Mouse (Mus musculus) intestine, embryonic 14.5 days (tissue): ENCODE measurements around the gene Pigx. TPM values are rescaled to one million over a fixed set of nuclear protein-coding genes. Genes with fewer than 3 reads are reported as not detected.
"Not testable (repeated sequence)": the region's sequence is repeated elsewhere in the genome, so short reads cannot be mapped to it uniquely, and the experiment has no call there.

Experiments
- ATAC-seq: fragments of 200-750 bp; cut with Nextera tagmentation; replicated peaks from 2 replicates; pipeline ENCODE4 v1.8.0; 2017; ENCODE audit warnings: low read depth, moderate number of reproducible peaks, moderate TSS enrichment, moderate library complexity; ENCODE audit not compliant: low FRiP score, low TSS enrichment
- DNase-seq: peaks from one replicate; pipeline ENCODE4 v3.0.0-alpha.2; 2018; ENCODE audit warnings: low spot score
- H3K27ac ChIP-seq: fragments of 300-500 bp; sonication (generic); 2 replicates; pipeline ENCODE4 v1.5.1; 2014; ENCODE audit warnings: low read depth, mild to moderate bottlenecking, control low read depth
- H3K27me3 ChIP-seq: fragments of 300-500 bp; sonication (generic); replicated peaks from 2 replicates; pipeline ENCODE4 v1.6.1; 2014; ENCODE audit warnings: low read length, control low read depth; ENCODE audit not compliant: control insufficient read depth, insufficient read depth
- H3K36me3 ChIP-seq: fragments of 300-500 bp; sonication (generic); 2 replicates; pipeline ENCODE4 v1.6.1; 2014; ENCODE audit warnings: low read length, control low read depth; ENCODE audit not compliant: control insufficient read depth, insufficient read depth
- H3K4me1 ChIP-seq: fragments of 300-500 bp; sonication (generic); replicated peaks from 2 replicates; pipeline ENCODE4 v1.6.1; 2014; ENCODE audit warnings: low read length, control low read depth, mixed read lengths; ENCODE audit not compliant: control insufficient read depth, insufficient read depth
- H3K4me2 ChIP-seq: fragments of 300-500 bp; sonication (generic); 2 replicates; pipeline ENCODE4 v1.6.1; 2014; ENCODE audit warnings: low read length
- H3K4me3 ChIP-seq: fragments of 300-500 bp; sonication (generic); 2 replicates; pipeline ENCODE4 v1.5.1; 2014; ENCODE audit warnings: low read depth, low read length, control low read depth, mixed read lengths
- H3K9ac ChIP-seq: fragments of 300-500 bp; sonication (generic); 2 replicates; pipeline ENCODE4 v1.6.1; 2014; ENCODE audit warnings: mild to moderate bottlenecking, low read length
- H3K9me3 ChIP-seq: fragments of 300-500 bp; sonication (generic); 2 replicates; pipeline ENCODE4 v1.6.1; 2016; ENCODE audit warnings: low read length, control low read depth; ENCODE audit not compliant: control insufficient read depth
- WGBS: fragments of 180-500 bp; shearing (Covaris S2); extraction: QIAGEN DNeasy Blood & Tissue Kit; methylation state at CpG from one replicate; pipeline ENCODE4 v1.1.7; 2014; 5-methylcytosine and 5-hydroxymethylcytosine counted together
- polyA plus RNA-seq: library from polyadenylated mRNA; unstranded; fragments of >200 nt; fragmentation: Nextera tagmentation; extraction: Ambion mirVana; gene quantifications from 2 replicates; pipeline ENCODE4 v1.2.1, GENCODE M21; 2014

Gene Pigx
- polyA plus RNA-seq, 1 experiment from 2014 or later, result 122 TPM

- DNase-seq, result no peak
- no peak overlapping the region for H3K4me3 ChIP-seq
- H3K4me2 ChIP-seq, result no peak overlapping the region
- peaks cover 33% of the 10 kb centered on the region for H3K36me3 ChIP-seq
- H3K27ac ChIP-seq, result no peak overlapping the region
- no peaks in the 10 kb centered on the region for H3K27me3 ChIP-seq
- no peaks in the 10 kb centered on the region for H3K9me3 ChIP-seq
- WGBS, result 90% methylated on average over 13 of the region's 13 CpGs
- ATAC-seq, result no peak
- H3K4me1 ChIP-seq, result peaks cover 12% of the 10 kb centered on the region
- no peak overlapping the region for H3K9ac ChIP-seq
Observed at GRCm38 (mm10) chr16:32102295-32102694, 2.8 kb upstream of the Pigx start.

- peak overlapping the region; percentile 77 for H3K9ac ChIP-seq
- H3K4me1 ChIP-seq, result peaks cover 12% of the 10 kb centered on the region
- ATAC-seq (peak; percentile 69), DNase-seq (no peak)
- H3K36me3 ChIP-seq, result peaks cover 28% of the 10 kb centered on the region
- peak overlapping the region; percentile 66 for H3K27ac ChIP-seq
- H3K9me3 ChIP-seq, result no peaks in the 10 kb centered on the region
- peak overlapping the region; percentile 72 for H3K4me3 ChIP-seq
- H3K27me3 ChIP-seq, result no peaks in the 10 kb centered on the region
- under 1% methylated on average over 39 of the region's 39 CpGs for WGBS
- H3K4me2 ChIP-seq, result peak overlapping the region; percentile 79
Observed at GRCm38 (mm10) chr16:32098897-32099637, 473 bp downstream of the Pigx start.

GRCm38 (mm10) chr16:32097757-32098156, 1.8 kb downstream of the Pigx start:
- DNase-seq, H3K27me3 ChIP-seq, ATAC-seq, H3K4me2 ChIP-seq, H3K9me3 ChIP-seq, H3K4me3 ChIP-seq, H3K27ac ChIP-seq, H3K9ac ChIP-seq: not testable (repeated sequence)
- Histone ChIP-seq H3K4me1 (peaks cover 12% of the 10 kb centered on the region), H3K36me3 (peaks cover 15% of the 10 kb centered on the region; the same call in 1 of the 2 replicates)
- 77% methylated on average over 2 of the region's 2 CpGs for WGBS

- peaks cover 65% of the 10 kb centered on the region for H3K36me3 ChIP-seq
- DNase-seq, result no peak
- no peaks in the 10 kb centered on the region for H3K9me3 ChIP-seq
- no peaks in the 10 kb centered on the region for H3K4me1 ChIP-seq
- no peak for ATAC-seq
- H3K4me2 ChIP-seq, result no peak overlapping the region
- H3K27me3 ChIP-seq, result no peaks in the 10 kb centered on the region
- no peak overlapping the region for H3K4me3 ChIP-seq
- H3K9ac ChIP-seq, result no peak overlapping the region
- no peak overlapping the region for H3K27ac ChIP-seq
- 95% methylated on average over 7 of the region's 7 CpGs for WGBS
Observed at GRCm38 (mm10) chr16:32091466-32091865, 8.1 kb downstream of the Pigx start.

GRCm38 (mm10) chr16:32087629-32088443, 11.7 kb downstream of the Pigx start:
- H3K36me3 ChIP-seq, result peaks cover 82% of the 10 kb centered on the region
- H3K9me3 ChIP-seq, result no peaks in the 10 kb centered on the region
- no peak overlapping the region for H3K9ac ChIP-seq
- H3K4me3 ChIP-seq, result no peak overlapping the region
- H3K27me3 ChIP-seq, result no peaks in the 10 kb centered on the region
- ATAC-seq (0 out of 2 replicates have a peak, but pooled peaks have one; percentile 60), DNase-seq (no peak)
- no peak overlapping the region for H3K4me2 ChIP-seq
- H3K4me1 ChIP-seq, result no peaks in the 10 kb centered on the region
- peak overlapping the region; percentile 12; the same call in 1 of the 2 replicates for H3K27ac ChIP-seq
- WGBS, result 70% methylated on average over 17 of the region's 17 CpGs

GRCm38 (mm10) chr16:32078991-32079511, 20.5 kb downstream of the Pigx start, which contains the start of gene Pak2:
Gene Pak2, minus strand, starts transcription at chr16:32079342.
- Histone ChIP-seq H3K27me3 (no peaks in the 10 kb centered on the region), H3K4me3 (peak within 1 kb of the TSS; percentile 94), H3K9ac (peak within 1 kb of the TSS; percentile 97)

GRCm38 (mm10) chr16:32078408-32078990, 21.0 kb downstream of the Pigx start:
- Histone ChIP-seq H3K9ac (peak overlapping the region; percentile 97), H3K27ac (peak overlapping the region; percentile 94), H3K9me3 (no peaks in the 10 kb centered on the region), H3K36me3 (0 out of 2 replicates have a peak, but pooled peaks cover 3% of the 10 kb centered on the region), H3K4me2 (peak overlapping the region; percentile 70), H3K4me3 (peak overlapping the region; percentile 94), H3K27me3 (no peaks in the 10 kb centered on the region), H3K4me1 (peaks cover 11% of the 10 kb centered on the region)
- ATAC-seq (no peak), DNase-seq (peak; percentile 81)
- WGBS, result 0% methylated on average over 23 of the region's 30 CpGs

More at GRCm38 (mm10) chr16:32078991-32079511, 20.5 kb downstream of the Pigx start, which contains the start of gene Pak2:
- Histone ChIP-seq H3K36me3 (peaks cover 6% of the 10 kb centered on the region; the same call in 1 of the 2 replicates), H3K9me3 (no peaks in the 10 kb centered on the region), H3K4me2 (peak within 1 kb of the TSS; percentile 70), H3K27ac (peak within 1 kb of the TSS; percentile 94), H3K4me1 (peaks cover 11% of the 10 kb centered on the region)
- WGBS, result 1% methylated on average over 48 of the region's 60 CpGs
- DNase-seq (peak; percentile 97), ATAC-seq (peak; percentile 96)
